Mouse (Mus musculus) CD4-positive, CD25-positive, alpha-beta regulatory T cell, adult 2 months (primary cell): ENCODE results near the gene Kmo.

ENCODE experiments used
- DNase-seq: peaks from one replicate; pipeline ENCODE4 v3.0.0-alpha.2; 2012; ENCODE audit warnings: low read depth, low spot score

The Kmo gene

GRCm38 (mm10) chr1:175693429-175693960 lies 73.3 kb downstream of the Kmo start:
- peak; percentile 41 for DNase-seq

GRCm38 (mm10) chr1:175698293-175698692 lies 78.1 kb downstream of the Kmo start, which contains the start of gene Wdr64:
TSS of gene Wdr64 (plus strand) at chr1:175698593.
- no peak for DNase-seq

DNA sequence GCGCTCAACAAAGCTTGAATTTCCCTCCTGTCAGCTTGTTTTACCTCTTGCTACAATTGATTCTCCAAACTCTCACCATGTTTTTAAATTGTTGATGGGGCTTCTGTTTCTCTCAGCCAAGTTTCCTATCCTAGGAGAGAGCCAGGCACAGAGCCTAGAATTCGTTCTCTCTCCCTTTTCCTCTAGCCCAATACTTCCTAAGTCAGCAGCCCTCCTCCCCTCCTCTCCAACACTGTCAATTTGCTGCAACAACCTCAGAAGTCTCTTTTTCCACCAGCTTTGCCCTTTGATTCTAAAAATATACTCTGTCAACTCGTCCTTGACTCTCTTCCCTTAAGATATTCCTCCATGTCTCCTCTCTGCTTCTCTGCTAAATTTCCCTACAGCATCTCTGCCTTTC lies 79.2 kb downstream of the Kmo start:
- no peak for DNase-seq

DNA sequence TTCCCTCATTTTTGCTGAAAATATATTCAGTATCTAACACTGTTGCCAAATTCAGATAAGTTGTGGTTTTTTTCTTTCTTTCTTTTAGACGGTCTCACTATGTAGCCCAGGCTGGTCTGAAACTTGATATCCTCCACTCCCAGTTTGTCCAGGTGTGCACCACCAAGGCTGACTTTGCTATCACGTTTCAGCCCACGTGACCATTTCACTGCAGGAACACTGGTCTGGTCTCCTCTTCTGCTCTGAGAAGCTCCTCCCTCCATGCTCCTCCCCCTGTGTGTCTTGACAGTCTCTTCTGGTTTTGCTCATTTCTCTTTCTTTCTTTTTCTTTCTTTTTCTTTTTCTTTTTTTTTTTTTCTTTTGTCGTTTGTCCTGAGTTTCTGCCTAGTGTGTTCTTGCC lies 79.6 kb downstream of the Kmo start:
- DNase-seq: peak; percentile 34

DNA sequence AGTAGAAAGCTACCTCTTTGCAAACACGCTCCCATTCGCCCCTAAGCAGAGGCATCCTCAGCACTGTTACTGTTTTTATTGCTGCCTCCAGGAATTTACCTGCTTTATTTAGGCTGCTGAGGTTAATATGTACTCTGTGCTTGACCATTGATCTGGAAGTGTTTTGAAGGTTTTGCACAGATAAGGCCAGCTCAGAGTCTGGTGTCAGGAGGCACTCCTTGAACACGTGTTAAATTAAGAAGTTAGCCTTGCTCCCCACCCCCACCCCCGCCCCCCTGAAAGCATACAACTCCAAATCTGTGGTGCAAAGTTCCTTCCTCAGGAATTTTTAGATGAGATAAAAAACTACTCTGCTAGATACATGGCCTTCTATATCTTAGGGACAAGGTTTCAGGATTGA lies 81.0 kb downstream of the Kmo start:
- no peak for DNase-seq

DNA sequence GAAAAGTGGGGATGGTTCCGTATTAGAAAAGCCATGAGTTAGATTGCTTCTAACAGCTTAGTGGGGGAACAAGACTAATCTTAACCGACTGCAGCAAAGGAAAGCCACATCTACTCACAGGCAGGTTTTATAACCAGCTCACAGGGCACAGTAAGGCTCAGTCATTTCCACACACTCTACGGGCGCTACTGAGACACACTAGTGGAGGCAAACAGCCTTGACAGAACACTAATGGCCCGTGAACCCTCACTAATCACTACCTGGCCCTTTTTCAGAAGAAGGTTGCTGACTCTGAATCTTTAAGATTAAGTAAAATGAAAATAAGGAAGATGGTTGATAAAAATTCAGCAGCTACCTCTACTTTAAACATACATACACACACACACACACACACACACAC lies 87.4 kb downstream of the Kmo start:
- no peak for DNase-seq

DNA sequence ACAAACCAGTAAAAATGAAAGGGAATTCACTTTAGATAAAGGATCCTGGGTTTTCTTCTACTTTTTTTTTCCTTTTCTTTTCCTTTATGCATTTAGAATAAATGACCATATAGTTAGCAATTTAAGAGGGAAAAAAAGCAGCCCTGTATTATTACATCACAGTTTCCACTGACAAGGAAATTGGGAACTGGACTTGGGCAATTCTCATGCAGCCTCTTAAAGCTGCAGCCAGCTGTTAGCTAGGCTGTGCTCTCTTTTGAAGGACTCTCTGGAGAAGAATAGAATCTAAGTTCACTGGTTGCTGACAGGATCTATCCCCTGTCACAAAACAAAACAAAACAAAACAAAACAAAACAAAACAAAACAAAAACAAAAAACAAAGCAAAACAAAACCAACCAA lies 87.8 kb downstream of the Kmo start:
- no peak for DNase-seq
